Mouse (Mus musculus): Measurements from ENCODE around the gene C530008M17Rik. TPM values are rescaled to one million over a fixed set of nuclear protein-coding genes. Genes with fewer than 3 reads are reported as not detected.
A peak's percentile ranks its signal among the peaks of the same experiment; 100 is the strongest.

Gene C530008M17Rik
- polyA plus RNA-seq, 1 experiment from 2014 or later: 21.2 TPM

DNA sequence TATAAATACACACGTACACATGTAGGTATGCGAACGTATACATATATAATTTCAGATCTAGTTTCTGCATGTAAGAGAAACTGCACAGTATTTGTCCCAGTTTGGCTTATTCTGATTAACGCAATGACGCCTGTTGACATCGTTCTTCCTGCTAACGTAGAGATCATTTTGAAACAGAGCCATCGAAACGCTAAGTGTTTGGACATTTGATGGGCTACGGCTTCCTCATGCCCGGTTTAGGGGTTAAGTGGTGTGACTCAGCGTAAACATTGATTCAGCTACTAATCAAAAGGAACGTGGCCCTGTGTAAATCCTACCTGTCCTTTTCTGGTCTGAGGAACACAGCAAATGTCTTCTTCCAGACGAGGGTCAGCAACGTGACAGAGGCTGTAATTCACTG lies 113.3 kb downstream of the C530008M17Rik start:
- Histone ChIP-seq H3K9me3 (ENCODE audit: control insufficient read depth, low read length) (no peaks in the 10 kb centered on the region), H3K27ac (ENCODE audit: low read depth, low read length) (no peak overlapping the region), H3K36me3 (ENCODE audit: control insufficient read depth, insufficient read depth, low read length) (no peaks in the 10 kb centered on the region), H3K4me1 (ENCODE audit: control insufficient read depth, insufficient read depth, low read length) (peaks cover 6% of the 10 kb centered on the region; the same call in 1 of the 2 replicates), H3K27me3 (ENCODE audit: control insufficient read depth, insufficient read depth, low read length) (no peaks in the 10 kb centered on the region), H3K4me2 (replicated peaks; ENCODE audit: low read depth, low read length) (no peak overlapping the region; the same call in 1 of the 2 replicates), H3K9ac (ENCODE audit: low read depth, low read length) (no peak overlapping the region), H3K4me3 (ENCODE audit: low read length) (no peak overlapping the region)
- WGBS: 37% methylated on average over 15 of the region's 15 CpGs
- ATAC-seq (ENCODE audit: low FRiP score, low TSS enrichment): peak; percentile 37; the same call in 1 of the 2 replicates

DNA sequence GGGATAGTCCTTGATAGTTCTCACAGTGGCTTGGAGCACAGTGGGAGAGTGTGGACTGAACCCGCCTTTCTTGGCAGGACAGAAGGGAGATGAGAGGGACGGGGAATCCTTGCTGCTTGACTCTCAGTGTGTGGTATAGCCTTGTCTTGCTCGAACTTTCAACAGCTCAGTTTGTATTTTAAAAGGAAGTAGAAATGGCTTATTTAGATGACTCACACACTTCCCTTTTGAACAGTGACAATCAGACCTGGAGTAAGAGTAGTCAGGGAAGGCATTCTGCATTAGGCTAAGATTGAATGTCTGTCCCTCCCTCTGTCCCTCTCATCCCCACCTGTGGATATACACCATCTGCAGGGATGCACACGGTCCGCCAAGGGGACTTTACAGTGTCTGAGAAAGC lies 115.1 kb downstream of the C530008M17Rik start:
- Histone ChIP-seq H3K4me1 (ENCODE audit: control insufficient read depth, insufficient read depth, low read length) (peaks cover 6% of the 10 kb centered on the region; the same call in 1 of the 2 replicates), H3K36me3 (ENCODE audit: control insufficient read depth, insufficient read depth, low read length) (no peaks in the 10 kb centered on the region), H3K9me3 (ENCODE audit: control insufficient read depth, low read length) (no peaks in the 10 kb centered on the region), H3K4me2 (replicated peaks; ENCODE audit: low read depth, low read length) (no peak overlapping the region), H3K9ac (ENCODE audit: low read depth, low read length) (no peak overlapping the region), H3K27ac (ENCODE audit: low read depth, low read length) (no peak overlapping the region), H3K27me3 (ENCODE audit: control insufficient read depth, insufficient read depth, low read length) (no peaks in the 10 kb centered on the region), H3K4me3 (ENCODE audit: low read length) (no peak overlapping the region)
- ATAC-seq (ENCODE audit: low FRiP score, low TSS enrichment): no peak
- WGBS: 88% methylated on average over 5 of the region's 5 CpGs

DNA sequence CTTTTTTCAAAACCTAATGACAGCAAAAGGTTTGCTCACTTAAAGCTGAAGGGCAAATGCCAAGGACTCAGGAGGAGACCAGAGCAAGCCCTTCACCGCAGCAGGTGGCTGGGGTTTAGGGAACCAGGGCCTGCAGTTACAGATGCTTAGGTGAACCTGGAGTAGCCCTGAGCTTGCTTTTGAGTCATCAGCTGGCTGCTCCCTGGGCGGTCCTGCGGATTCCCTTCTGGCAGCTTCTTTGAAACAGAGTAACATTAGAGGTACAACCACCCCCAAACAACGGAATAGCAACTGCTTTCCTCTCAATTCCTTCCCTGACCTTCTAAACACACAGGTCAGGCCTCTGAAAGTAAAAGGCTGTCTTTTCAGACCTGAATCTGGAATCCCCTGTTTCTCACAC lies 116.5 kb downstream of the C530008M17Rik start:
- peaks cover 6% of the 10 kb centered on the region; the same call in 1 of the 2 replicates for H3K4me1 ChIP-seq (ENCODE audit: control insufficient read depth, insufficient read depth, low read length)
- no peaks in the 10 kb centered on the region for H3K9me3 ChIP-seq (ENCODE audit: control insufficient read depth, low read length)
- no peak overlapping the region for H3K4me3 ChIP-seq (ENCODE audit: low read length)
- no peak for ATAC-seq (ENCODE audit: low FRiP score, low TSS enrichment)
- H3K36me3 ChIP-seq (ENCODE audit: control insufficient read depth, insufficient read depth, low read length): no peaks in the 10 kb centered on the region
- H3K27ac ChIP-seq (ENCODE audit: low read depth, low read length): no peak overlapping the region
- H3K9ac ChIP-seq (ENCODE audit: low read depth, low read length): no peak overlapping the region
- whole genome bisulfite sequencing: 49% methylated on average over 4 of the region's 4 CpGs
- H3K27me3 ChIP-seq (ENCODE audit: control insufficient read depth, insufficient read depth, low read length): no peaks in the 10 kb centered on the region
- H3K4me2 ChIP-seq (replicated peaks; ENCODE audit: low read depth, low read length): no peak overlapping the region

DNA sequence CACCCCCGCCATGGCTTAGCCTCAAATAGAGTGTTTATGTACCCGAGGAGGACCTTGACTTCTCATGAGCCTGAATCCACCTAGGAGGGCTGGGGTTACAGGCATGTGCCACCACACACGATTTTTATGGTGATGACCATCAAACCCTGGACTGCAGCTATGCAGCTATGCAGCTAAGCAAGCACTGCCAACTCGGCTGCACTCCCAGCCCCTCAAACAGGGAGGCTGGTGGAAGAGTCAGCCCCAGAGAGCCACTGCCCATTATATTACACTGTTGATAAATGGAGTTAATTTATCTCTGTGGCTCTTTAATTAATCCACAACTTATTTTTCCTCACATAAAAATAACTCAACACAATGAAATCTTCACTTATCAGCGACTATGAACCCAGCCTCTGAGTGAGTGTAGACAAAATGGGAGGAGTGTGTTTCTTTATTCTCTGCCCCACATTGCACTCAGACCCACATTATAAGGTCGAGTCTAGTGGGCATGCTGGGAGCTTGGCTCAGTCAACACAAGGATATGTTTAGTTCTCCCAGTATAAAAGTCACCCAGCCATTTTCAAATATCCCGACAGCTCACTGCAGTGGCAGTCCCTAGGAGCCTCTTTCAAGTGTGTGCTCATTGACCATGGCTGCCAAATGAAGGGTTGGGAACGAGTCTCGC lies 117.3 kb downstream of the C530008M17Rik start:
- no peaks in the 10 kb centered on the region for H3K36me3 ChIP-seq (ENCODE audit: control insufficient read depth, insufficient read depth, low read length)
- WGBS: 57% methylated on average over 9 of the region's 9 CpGs
- no peaks in the 10 kb centered on the region for H3K9me3 ChIP-seq (ENCODE audit: control insufficient read depth, low read length)
- no peak overlapping the region for H3K9ac ChIP-seq (ENCODE audit: low read depth, low read length)
- no peaks in the 10 kb centered on the region for H3K27me3 ChIP-seq (ENCODE audit: control insufficient read depth, insufficient read depth, low read length)
- H3K4me2 ChIP-seq (replicated peaks; ENCODE audit: low read depth, low read length): no peak overlapping the region
- no peak for ATAC-seq (ENCODE audit: low FRiP score, low TSS enrichment)
- H3K27ac ChIP-seq (ENCODE audit: low read depth, low read length): no peak overlapping the region
- H3K4me1 ChIP-seq (ENCODE audit: control insufficient read depth, insufficient read depth, low read length): peaks cover 6% of the 10 kb centered on the region; the same call in 1 of the 2 replicates
- H3K4me3 ChIP-seq (ENCODE audit: low read length): no peak overlapping the region

DNA sequence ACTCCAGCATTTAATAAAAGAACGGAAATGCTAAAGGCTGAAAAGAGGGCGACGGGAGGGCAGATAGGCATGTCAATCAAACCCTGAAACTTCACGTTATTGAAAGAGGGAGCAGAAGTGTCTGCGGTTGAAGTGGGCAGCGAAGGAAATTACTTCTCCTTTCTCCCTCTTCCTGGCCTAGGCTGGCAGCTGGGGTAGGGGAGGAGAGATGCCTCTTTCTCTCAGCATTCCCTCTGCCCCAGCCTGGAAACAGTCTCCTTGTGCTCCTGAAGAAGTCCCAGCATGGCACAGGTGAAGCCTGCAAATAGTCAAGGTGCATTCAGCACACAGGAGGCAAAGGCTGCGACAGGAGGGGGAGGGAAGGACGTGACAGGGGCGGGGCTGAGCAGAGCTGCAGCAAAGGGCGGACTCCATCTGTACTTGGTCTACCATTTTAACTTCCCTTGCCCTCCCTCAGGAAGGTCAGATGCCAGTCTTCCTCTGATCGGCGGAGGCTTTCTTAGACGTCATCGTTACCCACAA lies 122.8 kb downstream of the C530008M17Rik start:
- no peaks in the 10 kb centered on the region for H3K36me3 ChIP-seq (ENCODE audit: control insufficient read depth, insufficient read depth, low read length)
- H3K27me3 ChIP-seq (ENCODE audit: control insufficient read depth, insufficient read depth, low read length): no peaks in the 10 kb centered on the region
- H3K9ac ChIP-seq (ENCODE audit: low read depth, low read length): no peak overlapping the region
- H3K4me1 ChIP-seq (ENCODE audit: control insufficient read depth, insufficient read depth, low read length): no peaks in the 10 kb centered on the region
- no peaks in the 10 kb centered on the region for H3K9me3 ChIP-seq (ENCODE audit: control insufficient read depth, low read length)
- WGBS: 60% methylated on average over 14 of the region's 14 CpGs
- no peak for ATAC-seq (ENCODE audit: low FRiP score, low TSS enrichment)
- no peak overlapping the region for H3K4me2 ChIP-seq (replicated peaks; ENCODE audit: low read depth, low read length)
- no peak overlapping the region for H3K4me3 ChIP-seq (ENCODE audit: low read length)
- no peak overlapping the region for H3K27ac ChIP-seq (ENCODE audit: low read depth, low read length)

DNA sequence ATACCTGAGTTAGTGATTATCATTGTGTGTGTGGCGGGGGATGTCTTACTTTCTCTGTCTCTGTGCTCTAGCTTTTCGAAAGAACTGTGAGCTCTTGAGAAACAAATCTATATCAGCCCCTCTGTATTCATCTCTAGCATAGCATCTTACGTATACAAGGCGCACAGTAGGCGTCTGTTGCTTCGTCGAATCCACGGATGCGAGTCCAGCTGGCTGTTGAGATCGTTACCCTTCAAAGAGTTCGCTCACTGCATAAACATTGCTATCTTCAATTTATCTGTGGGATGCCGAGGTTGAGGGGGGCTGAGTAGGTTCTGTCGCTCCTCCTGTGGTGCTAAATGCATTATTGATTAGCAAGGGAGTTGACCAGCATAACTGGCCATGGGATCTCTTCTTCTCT lies 125.6 kb downstream of the C530008M17Rik start:
- ATAC-seq (ENCODE audit: low FRiP score, low TSS enrichment): no peak
- Histone ChIP-seq H3K36me3 (ENCODE audit: control insufficient read depth, insufficient read depth, low read length) (no peaks in the 10 kb centered on the region), H3K4me3 (ENCODE audit: low read length) (no peak overlapping the region), H3K27ac (ENCODE audit: low read depth, low read length) (no peak overlapping the region), H3K9ac (ENCODE audit: low read depth, low read length) (no peak overlapping the region), H3K27me3 (ENCODE audit: control insufficient read depth, insufficient read depth, low read length) (no peaks in the 10 kb centered on the region), H3K9me3 (ENCODE audit: control insufficient read depth, low read length) (no peaks in the 10 kb centered on the region), H3K4me1 (ENCODE audit: control insufficient read depth, insufficient read depth, low read length) (no peaks in the 10 kb centered on the region), H3K4me2 (replicated peaks; ENCODE audit: low read depth, low read length) (no peak overlapping the region)
- WGBS: 77% methylated on average over 13 of the region's 13 CpGs

DNA sequence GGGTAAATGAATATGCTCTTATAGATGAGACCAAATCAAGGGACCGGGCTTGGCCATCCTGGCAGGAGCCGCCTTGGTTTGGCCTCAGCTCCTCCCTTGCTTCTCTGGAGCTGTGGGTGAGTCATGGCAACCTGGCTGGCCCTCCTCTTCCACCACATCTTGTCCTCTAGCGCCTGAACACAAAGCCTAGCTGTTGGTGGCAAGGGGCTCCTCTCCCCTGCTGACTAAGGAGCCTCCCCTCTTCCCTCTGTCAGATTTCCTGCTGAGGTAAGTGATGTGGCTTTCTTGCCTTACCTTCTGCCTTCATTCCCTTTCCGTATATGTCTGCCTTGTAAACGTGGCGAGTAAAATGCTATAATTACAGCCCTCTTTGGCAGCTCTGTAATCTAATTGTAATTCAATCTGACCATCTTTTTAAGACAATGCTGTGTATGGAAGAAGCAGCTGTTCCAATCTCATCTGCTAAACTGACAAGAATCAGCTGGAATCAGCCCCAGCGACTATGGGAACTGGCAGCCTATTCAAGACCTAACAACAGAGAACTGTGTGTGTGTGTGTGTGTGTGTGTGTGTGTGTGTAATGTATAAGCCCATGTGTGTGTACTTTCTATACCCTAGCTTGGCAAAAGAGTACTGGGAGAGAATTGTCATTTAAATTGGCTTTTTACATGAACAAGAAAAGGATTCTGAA lies 126.2 kb downstream of the C530008M17Rik start:
- Histone ChIP-seq H3K4me2 (replicated peaks; ENCODE audit: low read depth, low read length) (no peak overlapping the region), H3K9ac (ENCODE audit: low read depth, low read length) (no peak overlapping the region), H3K4me1 (ENCODE audit: control insufficient read depth, insufficient read depth, low read length) (no peaks in the 10 kb centered on the region), H3K27me3 (ENCODE audit: control insufficient read depth, insufficient read depth, low read length) (no peaks in the 10 kb centered on the region), H3K9me3 (ENCODE audit: control insufficient read depth, low read length) (no peaks in the 10 kb centered on the region), H3K36me3 (ENCODE audit: control insufficient read depth, insufficient read depth, low read length) (no peaks in the 10 kb centered on the region), H3K27ac (ENCODE audit: low read depth, low read length) (no peak overlapping the region), H3K4me3 (ENCODE audit: low read length) (no peak overlapping the region)
- 56% methylated on average over 7 of the region's 7 CpGs for WGBS
- ATAC-seq (ENCODE audit: low FRiP score, low TSS enrichment): 0 out of 2 replicates have a peak, but pooled peaks have one; percentile 28

DNA sequence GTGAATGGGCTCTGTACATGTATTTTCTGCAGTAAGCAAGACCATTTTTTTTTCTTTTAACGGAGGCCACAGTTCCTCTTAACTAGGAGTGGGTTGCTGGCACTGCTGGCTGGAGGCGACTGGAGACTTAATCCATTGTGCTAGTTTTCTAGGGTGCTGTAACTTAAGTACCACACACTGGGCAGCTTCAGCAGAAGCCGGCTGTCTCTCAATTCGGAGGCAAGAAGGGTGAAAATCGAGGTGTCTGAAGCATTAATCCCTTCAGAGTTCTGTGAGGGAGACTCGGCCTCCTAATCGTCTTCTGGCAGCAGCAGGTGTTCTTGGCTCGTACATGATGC lies 126.8 kb downstream of the C530008M17Rik start:
- H3K9ac ChIP-seq (ENCODE audit: low read depth, low read length): no peak overlapping the region
- 84% methylated on average over 8 of the region's 8 CpGs for WGBS
- H3K9me3 ChIP-seq (ENCODE audit: control insufficient read depth, low read length): no peaks in the 10 kb centered on the region
- no peaks in the 10 kb centered on the region for H3K27me3 ChIP-seq (ENCODE audit: control insufficient read depth, insufficient read depth, low read length)
- H3K36me3 ChIP-seq (ENCODE audit: control insufficient read depth, insufficient read depth, low read length): no peaks in the 10 kb centered on the region
- no peak for ATAC-seq (ENCODE audit: low FRiP score, low TSS enrichment)
- H3K27ac ChIP-seq (ENCODE audit: low read depth, low read length): no peak overlapping the region
- H3K4me1 ChIP-seq (ENCODE audit: control insufficient read depth, insufficient read depth, low read length): no peaks in the 10 kb centered on the region
- no peak overlapping the region for H3K4me3 ChIP-seq (ENCODE audit: low read length)
- no peak overlapping the region for H3K4me2 ChIP-seq (replicated peaks; ENCODE audit: low read depth, low read length)

DNA sequence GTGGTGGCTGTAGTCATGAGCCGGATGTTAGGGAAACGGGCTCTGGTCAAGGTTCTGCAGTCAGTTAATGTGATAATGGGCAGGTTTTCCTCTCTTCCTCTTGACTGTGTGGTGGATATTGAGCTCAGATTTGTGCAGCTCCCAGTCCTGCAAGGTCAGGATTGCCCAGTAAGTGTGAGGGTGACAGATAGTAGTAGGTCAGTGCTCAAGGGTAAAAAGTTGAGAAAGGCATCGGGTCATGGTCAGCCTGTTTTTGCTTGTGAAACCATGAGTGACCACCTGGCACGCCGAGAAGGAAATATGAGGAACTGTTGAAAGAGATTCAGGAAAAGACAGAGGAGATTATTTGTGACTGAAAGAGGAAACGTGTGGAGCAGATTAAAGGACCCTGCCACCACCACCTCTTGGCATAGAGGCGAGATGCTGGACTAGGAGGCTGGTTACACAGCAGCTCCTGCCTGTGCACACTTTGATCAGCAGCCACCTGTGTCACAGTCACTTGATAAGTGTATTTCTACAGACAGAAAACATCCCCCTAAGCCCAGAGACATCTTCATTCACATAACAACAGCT lies 127.9 kb downstream of the C530008M17Rik start:
- no peaks in the 10 kb centered on the region for H3K9me3 ChIP-seq (ENCODE audit: control insufficient read depth, low read length)
- ATAC-seq (ENCODE audit: low FRiP score, low TSS enrichment): no peak
- no peak overlapping the region for H3K27ac ChIP-seq (ENCODE audit: low read depth, low read length)
- H3K27me3 ChIP-seq (ENCODE audit: control insufficient read depth, insufficient read depth, low read length): no peaks in the 10 kb centered on the region
- H3K4me2 ChIP-seq (replicated peaks; ENCODE audit: low read depth, low read length): no peak overlapping the region
- 60% methylated on average over 7 of the region's 7 CpGs for WGBS
- H3K4me3 ChIP-seq (ENCODE audit: low read length): no peak overlapping the region
- H3K4me1 ChIP-seq (ENCODE audit: control insufficient read depth, insufficient read depth, low read length): no peaks in the 10 kb centered on the region
- H3K9ac ChIP-seq (ENCODE audit: low read depth, low read length): no peak overlapping the region
- no peaks in the 10 kb centered on the region for H3K36me3 ChIP-seq (ENCODE audit: control insufficient read depth, insufficient read depth, low read length)

All from kidney, embryonic 14.5 days (tissue).